Mouse (Mus musculus) CH12.LX (cell line): ENCODE measurements around the gene Tha1. TPM values are rescaled to one million over a fixed set of nuclear protein-coding genes. Genes with fewer than 3 reads are reported as not detected.

Experiments used
- DNase-seq: peaks from one replicate; pipeline ENCODE4 v3.0.0-alpha.2; 2013; ENCODE audit errors: extremely low read depth
- H3K27ac ChIP-seq: 2 replicates; pipeline ENCODE4 v1.5.1; 2012; ENCODE audit warnings: low read depth, mild to moderate bottlenecking, control low read depth, moderate library complexity; ENCODE audit not compliant: insufficient read depth
- H3K27me3 ChIP-seq: replicated peaks from 2 replicates; pipeline ENCODE3; 2012; ENCODE audit warnings: inconsistent platforms
- H3K36me3 ChIP-seq, 2 experiments: replicated peaks in 1 of 2; 2 replicates each; pipeline versions ENCODE3 to v1.6.1; 2012; ENCODE audit warnings: inconsistent platforms in 1 of 2, low read length in 1 of 2, mild to moderate bottlenecking in 1 of 2, mixed read lengths in 1 of 2, moderate library complexity in 1 of 2; ENCODE audit not compliant: control insufficient read depth in 1 of 2, insufficient read depth in 1 of 2
- H3K4me1 ChIP-seq, 2 experiments: 2 replicates each; pipeline ENCODE4 v1.6.1; 2012; ENCODE audit warnings: inconsistent platforms in 1 of 2, moderate library complexity in 1 of 2; ENCODE audit not compliant: insufficient read depth in 2 of 2, control insufficient read depth in 1 of 2
- H3K4me2 ChIP-seq: 2 replicates; pipeline ENCODE4 v1.6.1; 2012; ENCODE audit warnings: low read depth, mild to moderate bottlenecking, control low read depth; ENCODE audit not compliant: poor library complexity, insufficient read depth, severe bottlenecking
- H3K4me3 ChIP-seq, 3 experiments: fragments of 150-350 bp in 1 of 3; sonication (generic) in 1 of 3; replicated peaks in 1 of 3; 2 replicates each; pipeline versions ENCODE3 to v1.5.1; 2011 to 2012; ENCODE audit warnings: low read depth in 2 of 3, low read length in 2 of 3, mild to moderate bottlenecking in 2 of 3, moderate library complexity in 2 of 3, control low read depth in 1 of 3, improper control_type of control experiment in 1 of 3, inconsistent platforms in 1 of 3, mixed read lengths in 1 of 3; ENCODE audit not compliant: poor library complexity in 1 of 3
- H3K79me2 ChIP-seq: replicated peaks from 2 replicates; pipeline ENCODE4 v1.6.1; 2012; ENCODE audit warnings: mild to moderate bottlenecking, moderate library complexity; ENCODE audit not compliant: control insufficient read depth, poor library complexity, insufficient read depth, severe bottlenecking; ENCODE audit errors: extremely low read depth
- H3K9ac ChIP-seq: 2 replicates; pipeline ENCODE4 v1.6.1; 2012; ENCODE audit warnings: low read depth, mild to moderate bottlenecking, control low read depth, moderate library complexity; ENCODE audit not compliant: insufficient read depth
- H3K9me3 ChIP-seq: replicated peaks from 2 replicates; pipeline ENCODE3; 2012; ENCODE audit warnings: low read length, inconsistent platforms, mixed read lengths
- CHD2 ChIP-seq: IDR thresholded peaks from 2 replicates; pipeline ENCODE4 v1.6.1; 2011; ENCODE audit warnings: low read length, improper control_type of control experiment
- E2F4 ChIP-seq: IDR thresholded peaks from 2 replicates; pipeline ENCODE4 v1.6.1; 2011; ENCODE audit warnings: low read depth, low read length, improper control_type of control experiment; ENCODE audit not compliant: insufficient replicate concordance
- ELF1 ChIP-seq: IDR thresholded peaks from 2 replicates; pipeline ENCODE4 v1.6.1; 2014; ENCODE audit warnings: low read depth, mild to moderate bottlenecking, inconsistent platforms, low read length, improper control_type of control experiment
- EP300 ChIP-seq: IDR thresholded peaks from 2 replicates; pipeline ENCODE4 v1.6.1; 2011; ENCODE audit warnings: low read length, improper control_type of control experiment
- GABPA ChIP-seq: IDR thresholded peaks from 2 replicates; pipeline ENCODE4 v1.6.1; 2012; ENCODE audit warnings: low read depth, low read length, improper control_type of control experiment, inconsistent platforms; ENCODE audit not compliant: insufficient replicate concordance
- HCFC1 ChIP-seq: IDR thresholded peaks from 2 replicates; pipeline ENCODE4 v1.6.1; 2012; ENCODE audit warnings: low read depth, mild to moderate bottlenecking, inconsistent platforms, low read length, improper control_type of control experiment
- IRF4 ChIP-seq: IDR thresholded peaks from 2 replicates; pipeline ENCODE4 v1.6.1; 2014; ENCODE audit warnings: low read depth, mild to moderate bottlenecking, inconsistent platforms, low read length, improper control_type of control experiment
- KAT2A ChIP-seq: IDR thresholded peaks from 2 replicates; pipeline ENCODE4 v1.6.1; 2012; ENCODE audit warnings: low read length, improper control_type of control experiment, inconsistent platforms; ENCODE audit not compliant: insufficient replicate concordance
- MAFK ChIP-seq: IDR thresholded peaks from 2 replicates; pipeline ENCODE4 v1.6.1; 2011; ENCODE audit warnings: low read length, improper control_type of control experiment; ENCODE audit not compliant: insufficient replicate concordance
- MXI1 ChIP-seq: IDR thresholded peaks from 2 replicates; pipeline ENCODE4 v1.6.1; 2011; ENCODE audit warnings: mild to moderate bottlenecking, low read depth, low read length, improper control_type of control experiment
- MYC ChIP-seq: IDR thresholded peaks from 2 replicates; pipeline ENCODE4 v1.6.1; 2011; ENCODE audit warnings: low read depth, mild to moderate bottlenecking, improper control_type of control experiment, low read length
- NELFE ChIP-seq: IDR thresholded peaks from 2 replicates; pipeline ENCODE4 v1.6.1; 2011; ENCODE audit warnings: low read depth, low read length, improper control_type of control experiment
- NRF1 ChIP-seq: IDR thresholded peaks from 2 replicates; pipeline ENCODE4 v1.6.1; 2014; ENCODE audit warnings: low read depth, mild to moderate bottlenecking, inconsistent platforms, low read length, improper control_type of control experiment, moderate library complexity
- PAX5 ChIP-seq: IDR thresholded peaks from 2 replicates; pipeline ENCODE4 v1.6.1; 2012; ENCODE audit warnings: low read length, inconsistent platforms, mixed read lengths
- POLR2AphosphoS2 ChIP-seq: IDR thresholded peaks from 2 replicates; pipeline ENCODE4 v1.6.1; 2011; ENCODE audit warnings: low read depth, low read length, improper control_type of control experiment
- RAD21 ChIP-seq: IDR thresholded peaks from 2 replicates; pipeline ENCODE4 v1.6.1; 2011; ENCODE audit warnings: low read depth, mild to moderate bottlenecking, low read length, improper control_type of control experiment, moderate library complexity
- SIN3A ChIP-seq: IDR thresholded peaks from 2 replicates; pipeline ENCODE4 v1.6.1; 2012; ENCODE audit warnings: low read length, improper control_type of control experiment, inconsistent platforms
- SMC3 ChIP-seq: IDR thresholded peaks from 2 replicates; pipeline ENCODE4 v1.6.1; 2011; ENCODE audit warnings: low read depth, low read length, improper control_type of control experiment
- TBP ChIP-seq: conservative IDR thresholded peaks from 2 replicates; pipeline ENCODE4 v1.6.1; 2011; ENCODE audit warnings: low read depth, low read length, improper control_type of control experiment
- ZKSCAN1 ChIP-seq: IDR thresholded peaks from 2 replicates; pipeline ENCODE4 v1.6.1; 2012; ENCODE audit warnings: low read depth, inconsistent platforms, low read length, improper control_type of control experiment, borderline replicate concordance
- ZNF384 ChIP-seq: IDR thresholded peaks from 2 replicates; pipeline ENCODE4 v1.6.1; 2012; ENCODE audit warnings: low read depth, low read length, improper control_type of control experiment, inconsistent platforms
- dilution Hi-C: fragments of 300-500 bp; cut with MboI; formaldehyde crosslinking; loops from 2 replicates; pipeline ENCODE4 v1.14.3; 2020; ENCODE audit warnings: low sequenced_read_pairs; ENCODE audit not compliant: extremely low pct_unique_long_range_greater_than_20kb, extremely low pct_ligation_motif_present
- in situ Hi-C: fragments of 300-500 bp; cut with MboI; formaldehyde crosslinking; loops from 3 replicates; pipeline ENCODE4 v1.14.3; 2019; ENCODE audit warnings: low sequenced_read_pairs, low pct_ligation_motif_present, low pct_unique_long_range_greater_than_20kb, mixed read lengths
- polyA plus RNA-seq: library from polyadenylated mRNA; unstranded; fragments of >175 nt; gene quantifications from 2 replicates; pipeline ENCODE4 v1.2.1, GENCODE M21; 2012; ENCODE audit warnings: low read depth; ENCODE audit not compliant: insufficient read length
- total RNA-seq, 2 experiments: library from RNA; depleted of rRNA; stranded (reverse); fragments of 300-350 nt in 1 of 2; fragments of >200 nt in 1 of 2; gene quantifications; 2 replicates each; pipeline ENCODE4 v1.2.3; 2012 to 2014

Gene Tha1
- total and polyA plus RNA-seq, 3 experiments = not detected

GRCm38 (mm10) chr11:117889887-117890340, 16.6 kb upstream of the Tha1 start:
- DNase-seq = no peak
- no peaks in the 10 kb centered on the region for H3K36me3 ChIP-seq
- H3K9ac ChIP-seq = no peak overlapping the region
- H3K4me2 ChIP-seq = no peak overlapping the region
- H3K4me3 ChIP-seq = no peak overlapping the region
- in situ Hi-C loops = no loop called here
- H3K4me1 ChIP-seq = peaks cover 5 to 11% of the 10 kb centered on the region in 2 experiments; a peak in 3 of 4 replicates
- H3K9me3 ChIP-seq = peaks cover 7% of the 10 kb centered on the region
- no peak for TF ChIP-seq E2F4
- TF ChIP-seq MXI1 = no peak
- no peak for TF ChIP-seq GABPA
- TF ChIP-seq ELF1 = no peak
- TF ChIP-seq POLR2AphosphoS2 = no peak
- TF ChIP-seq PAX5 = no peak
- TF ChIP-seq TBP = no peak
- no peak for TF ChIP-seq MYC
- no peak for TF ChIP-seq ZKSCAN1
- no peak for TF ChIP-seq NELFE
- no peak for TF ChIP-seq SMC3
- no peak for TF ChIP-seq EP300
- TF ChIP-seq CHD2 = no peak
- dilution Hi-C loops = no loop called here
- no peaks in the 10 kb centered on the region for H3K79me2 ChIP-seq
- H3K27me3 ChIP-seq = peaks cover 91% of the 10 kb centered on the region
- H3K27ac ChIP-seq = no peak overlapping the region

GRCm38 (mm10) chr11:117888853-117889822, 15.9 kb upstream of the Tha1 start:
- Histone ChIP-seq H3K27me3 (peaks cover 91% of the 10 kb centered on the region), H3K9me3 (peaks cover 7% of the 10 kb centered on the region), H3K4me3 (no peak overlapping the region), H3K36me3 (no peaks in the 10 kb centered on the region), H3K79me2 (no peaks in the 10 kb centered on the region), H3K9ac (no peak overlapping the region), H3K4me1 (peaks cover 5 to 11% of the 10 kb centered on the region in 2 experiments; a peak in 3 of 4 replicates), H3K27ac (no peak overlapping the region), H3K4me2 (no peak overlapping the region)
- TF ChIP-seq KAT2A (no peak), PAX5 (no peak), NELFE (no peak), MAFK (no peak), ZNF384 (no peak), SMC3 (no peak), MXI1 (no peak), RAD21 (no peak), IRF4 (no peak), NRF1 (no peak), EP300 (no peak), SIN3A (no peak), HCFC1 (no peak)
- DNase-seq = no peak
- in situ Hi-C loops (no loop called here), dilution Hi-C loops (no loop called here)
